Mouse (Mus musculus) thymus, postnatal 4 days (tissue): ENCODE results near the gene Adra2c.

Source experiments
- DNase-seq: peaks from one replicate; pipeline ENCODE4 v3.0.0; 2021

Gene Adra2c

DNA sequence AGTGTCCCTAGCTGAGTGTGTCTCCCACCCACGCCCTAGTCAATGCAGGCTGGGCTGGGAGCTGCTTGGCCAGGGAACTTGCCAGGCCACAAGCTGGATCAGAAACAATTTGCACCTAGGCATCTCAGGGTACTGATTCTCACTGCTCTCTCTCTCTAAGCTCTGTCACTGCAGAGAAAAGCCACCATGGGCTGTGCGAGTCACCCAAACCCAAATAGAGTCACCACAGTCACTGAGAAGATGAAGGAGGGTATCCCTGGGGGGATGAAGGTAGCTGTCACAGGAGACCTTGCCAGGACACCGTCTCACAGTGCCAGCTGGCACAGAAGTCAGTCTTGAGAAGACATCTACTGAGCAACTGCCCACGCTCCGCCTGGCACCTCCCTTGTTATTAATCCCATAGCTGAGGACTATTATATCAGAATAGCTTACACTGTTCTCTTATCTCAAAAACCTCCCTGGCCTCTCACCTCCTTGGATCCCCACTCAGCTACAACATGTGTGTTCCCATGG lies 33.7 kb downstream of the Adra2c start:
- no peak for DNase-seq

DNA sequence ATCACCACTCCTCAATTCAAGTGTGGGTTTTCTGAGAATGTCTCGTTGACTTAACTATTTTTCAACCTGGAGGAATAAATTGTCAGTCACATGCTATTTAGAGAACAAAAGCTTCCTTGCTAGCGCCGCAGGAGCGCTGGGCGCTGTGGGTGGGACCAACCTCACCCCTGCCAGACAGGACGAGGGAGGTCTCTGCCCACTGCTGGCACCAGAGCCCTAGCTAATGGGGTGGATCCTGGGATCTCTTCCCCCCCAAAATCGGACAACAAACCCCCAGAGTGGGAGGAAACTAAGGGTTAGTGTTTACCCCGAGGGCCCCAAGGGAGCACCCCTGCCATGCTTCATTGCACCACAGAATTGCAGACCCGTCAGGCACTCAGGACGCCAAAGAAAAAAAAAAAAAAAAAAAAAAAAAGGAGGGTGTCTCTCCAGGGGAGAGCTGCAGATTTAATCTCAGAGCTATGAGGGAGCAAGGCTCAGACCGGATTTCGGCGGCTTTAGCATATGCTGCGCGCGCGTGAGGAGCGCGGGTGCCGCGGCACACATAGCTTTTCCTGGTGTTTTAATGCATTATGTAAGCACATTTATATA lies 35.2 kb downstream of the Adra2c start:
- no peak for DNase-seq

DNA sequence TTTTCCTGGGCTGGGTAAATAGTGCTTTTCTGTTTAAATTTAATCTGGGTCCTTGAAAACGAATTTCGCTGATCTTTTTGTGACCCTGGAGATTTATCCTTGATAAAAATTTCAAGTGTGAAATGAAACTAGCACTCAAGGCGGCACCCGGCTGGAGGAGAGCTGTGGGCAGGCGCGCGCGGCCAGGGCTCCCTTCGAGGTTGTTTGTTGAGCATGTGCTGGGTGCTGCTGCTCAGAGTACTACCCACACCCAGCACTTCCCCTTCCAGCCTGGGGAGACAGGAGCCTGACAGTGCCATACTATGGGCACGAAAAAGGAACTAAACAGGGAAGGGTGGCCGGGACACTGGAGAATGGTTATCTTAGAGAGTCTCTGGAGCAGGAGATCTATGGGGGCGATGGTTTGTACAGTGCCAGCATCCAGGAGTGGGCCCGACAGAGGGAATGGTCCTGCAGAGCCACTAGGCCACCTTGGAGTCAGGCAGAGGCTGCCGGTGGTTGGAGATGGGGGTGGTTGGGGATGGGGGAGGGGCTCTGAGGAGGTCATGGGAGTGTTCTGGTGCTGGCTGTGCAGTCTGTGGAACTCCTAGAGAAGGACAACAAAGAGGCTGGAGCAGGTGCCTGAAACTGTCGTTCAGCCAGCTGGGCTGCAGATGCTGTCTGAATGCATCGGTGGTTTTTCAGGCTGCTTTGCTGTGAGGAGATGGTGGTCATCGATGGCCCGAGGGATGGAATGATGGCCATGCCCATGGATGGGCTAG lies 35.9 kb downstream of the Adra2c start:
- DNase-seq: no peak

DNA sequence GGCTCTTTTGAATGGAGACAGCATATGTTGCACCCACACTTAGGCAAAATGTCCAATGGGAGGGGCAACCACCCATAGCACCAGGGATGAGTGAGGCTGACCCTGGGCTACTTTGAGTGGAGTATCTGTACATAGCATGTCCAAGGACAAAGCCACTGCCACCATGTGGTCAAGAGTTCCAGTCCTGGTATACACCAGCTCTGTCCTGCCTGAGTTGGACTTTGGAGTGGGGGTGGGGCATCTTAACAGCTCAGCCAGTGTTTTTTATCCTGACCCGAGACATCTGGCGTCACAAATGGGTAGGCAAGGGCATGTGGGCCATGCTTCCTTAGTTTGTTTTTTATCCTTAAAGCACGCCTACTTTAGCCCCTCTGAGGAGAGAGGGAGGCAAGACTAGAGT lies 36.5 kb downstream of the Adra2c start:
- DNase-seq: no peak

DNA sequence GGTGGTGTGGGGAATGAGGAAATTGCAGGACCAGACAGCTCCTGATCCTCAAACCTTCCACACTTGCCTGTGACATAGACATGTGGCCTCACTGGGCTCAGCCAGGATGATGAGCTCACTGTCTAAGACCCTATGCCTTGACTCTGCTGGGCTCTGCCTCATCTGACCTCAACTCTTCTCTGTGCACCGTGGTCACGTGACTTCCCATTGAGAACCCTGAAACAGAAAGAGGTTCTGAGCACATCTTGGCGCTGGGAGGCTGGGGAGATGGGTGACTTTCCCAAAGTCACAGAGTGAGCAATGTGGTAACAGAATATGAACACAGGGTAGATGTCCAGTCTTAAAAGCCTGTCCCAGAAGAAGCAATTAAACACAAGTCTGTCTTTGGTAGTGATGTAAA lies 37.1 kb downstream of the Adra2c start:
- no peak for DNase-seq

DNA sequence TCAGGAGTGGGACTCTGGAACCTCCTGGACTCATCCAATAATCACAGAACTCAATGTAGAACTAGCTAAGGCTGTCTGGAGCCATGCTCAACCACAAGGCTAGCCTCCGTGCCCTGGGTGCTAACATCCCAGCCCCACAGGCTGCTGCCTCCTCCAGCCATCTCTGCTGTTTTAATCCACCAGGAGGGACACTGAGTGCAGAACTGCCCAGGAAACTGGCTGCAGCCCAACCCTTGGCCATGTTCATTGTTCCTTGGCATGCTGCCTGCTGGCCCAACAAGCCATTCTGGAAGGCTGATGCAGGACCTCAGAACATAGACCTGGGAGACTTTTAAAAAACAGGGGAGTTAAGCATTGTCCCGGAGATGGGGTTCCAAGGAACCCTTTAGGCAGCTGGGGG lies 42.5 kb downstream of the Adra2c start:
- no peak for DNase-seq

DNA sequence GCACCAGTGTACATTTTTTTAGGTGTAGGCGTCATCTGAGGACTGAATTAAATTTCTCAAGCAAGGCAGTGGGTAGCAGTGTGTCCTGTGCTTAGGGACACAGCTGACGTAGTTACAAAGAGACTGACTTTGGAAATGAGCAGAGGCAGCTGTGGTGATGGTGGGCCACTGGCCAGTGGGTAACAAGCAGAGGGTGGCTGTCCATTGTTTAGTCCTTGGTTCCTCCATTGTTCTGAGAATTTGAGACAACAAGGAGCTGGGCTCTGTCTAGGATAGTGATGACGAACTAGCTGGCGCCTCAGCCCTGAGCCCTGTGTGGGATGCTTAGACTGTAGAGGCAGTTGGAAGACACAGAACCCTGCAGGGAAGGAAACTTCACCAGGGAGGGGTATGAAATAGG lies 52.7 kb downstream of the Adra2c start:
- DNase-seq: no peak
